Mouse (Mus musculus) gastrocnemius, adult 8-10 months (tissue): Measurements from ENCODE around the gene Fam43b. TPM values are rescaled to one million over a fixed set of nuclear protein-coding genes. Genes with fewer than 3 reads are reported as not detected.

ENCODE experiments used
- DNase-seq, 2 experiments: peaks; one replicate each; pipeline ENCODE4 v3.0.0; 2022; ENCODE audit warnings: low spot score in 2 of 2
- total RNA-seq, 4 experiments: library from RNA; stranded (reverse); gene quantifications; 2 replicates each; pipeline ENCODE4 v1.2.4; 2022

Fam43b gene
- total RNA-seq, 4 experiments from 2014 or later, result not detected

DNA sequence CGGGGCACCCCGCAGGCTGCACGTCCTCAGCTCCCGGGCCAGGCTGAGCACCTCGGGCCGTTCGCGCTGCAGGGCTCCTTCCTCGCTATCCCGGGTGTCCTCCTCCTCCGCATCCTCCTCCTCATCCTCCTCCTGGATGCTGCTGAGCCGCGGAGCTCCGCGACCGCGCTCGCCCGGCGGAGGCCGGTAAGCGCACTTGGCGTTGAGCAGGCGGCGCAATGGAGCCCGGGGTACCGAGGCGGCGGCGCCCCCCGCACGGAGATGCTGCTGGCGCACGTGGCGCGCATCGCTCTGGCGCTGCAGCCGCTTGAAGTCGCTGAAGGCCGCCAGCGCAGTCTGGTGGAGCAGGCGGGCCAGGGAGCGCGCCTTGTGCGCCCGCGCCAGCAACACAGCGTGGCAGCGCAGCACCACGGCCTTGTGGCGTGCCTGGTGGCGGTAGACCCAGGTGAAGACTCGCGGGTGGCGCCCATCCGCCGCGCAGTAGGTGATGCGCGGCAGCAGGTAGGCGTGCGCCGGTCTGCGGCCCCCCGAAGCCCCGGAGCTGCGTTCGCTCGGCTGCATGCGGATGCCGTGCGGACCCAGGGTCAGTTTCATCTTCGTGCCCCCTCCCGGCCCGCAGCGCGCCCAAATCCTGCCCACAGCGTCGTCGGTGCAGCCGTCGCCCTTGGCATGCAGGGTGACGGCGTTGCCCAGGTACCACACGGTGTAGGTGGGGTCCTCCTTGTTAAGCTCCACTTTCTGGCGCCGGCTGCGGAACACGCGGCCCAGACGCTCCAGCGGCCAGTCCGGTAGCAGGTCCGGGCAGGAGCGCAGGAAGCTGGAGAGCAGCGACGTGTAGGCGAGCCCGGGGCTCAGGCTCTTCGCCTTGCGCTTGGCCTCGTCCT is 999 bp downstream of the Fam43b start:
- no peak for DNase-seq

DNA sequence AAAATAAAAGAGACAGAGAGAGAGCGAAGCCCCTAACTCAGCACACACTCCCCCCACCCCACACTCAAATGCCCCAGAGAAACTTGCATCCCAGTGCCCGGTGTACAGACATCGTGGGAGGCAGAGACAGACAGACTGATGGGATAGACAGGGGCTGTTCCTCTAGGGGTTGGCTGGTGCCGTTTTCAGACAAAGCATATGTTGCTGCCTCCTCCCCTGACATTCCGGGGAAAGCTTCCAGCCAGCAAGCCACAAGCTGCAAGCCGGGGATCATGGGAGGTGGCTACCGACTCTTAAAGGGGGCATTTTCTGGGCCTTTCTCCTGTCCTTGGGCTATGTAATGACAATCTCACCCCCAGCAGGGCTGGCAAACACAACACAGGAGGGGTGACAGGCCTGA is 2.6 kb downstream of the Fam43b start:
- DNase-seq, result no peak

DNA sequence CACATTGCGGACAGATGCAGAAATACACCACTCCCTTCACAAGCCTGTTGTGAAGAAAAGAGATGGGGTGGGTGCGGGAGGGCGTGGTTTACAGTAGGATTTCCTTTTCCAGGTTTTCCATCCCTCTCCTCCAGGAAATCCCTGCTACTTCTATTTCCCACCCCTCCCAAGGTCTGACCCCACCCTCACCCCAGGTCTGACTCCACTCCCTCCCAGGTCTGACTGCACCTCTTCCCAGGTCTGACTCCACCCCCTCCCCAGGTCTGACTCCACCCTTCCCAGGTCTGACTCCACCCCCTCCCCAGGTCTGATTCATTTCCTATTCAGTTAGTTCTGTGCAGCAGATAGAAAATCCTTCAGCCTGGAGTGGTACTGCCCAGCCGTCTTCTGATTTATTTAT is 12.5 kb downstream of the Fam43b start:
- DNase-seq, result no peak

DNA sequence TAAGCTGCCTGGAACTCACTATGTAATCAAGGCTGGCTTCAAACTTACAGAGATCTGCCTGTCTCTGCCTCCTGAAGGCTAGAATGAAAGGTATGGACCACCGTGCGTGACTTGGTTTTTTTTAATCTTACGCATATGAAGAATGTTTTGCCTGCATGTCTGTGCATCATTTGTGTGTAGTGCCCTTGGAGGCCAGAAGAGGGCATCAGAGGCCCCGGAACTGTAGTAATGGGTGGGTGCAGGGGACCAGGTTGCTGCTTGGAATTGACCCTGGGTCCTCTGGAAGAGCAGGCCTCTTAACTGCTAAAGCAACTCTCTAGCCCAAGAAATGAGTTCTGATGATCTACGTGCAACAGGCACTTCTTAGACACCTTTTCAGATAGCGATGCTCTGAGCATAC is 13.9 kb downstream of the Fam43b start:
- no peak for DNase-seq

DNA sequence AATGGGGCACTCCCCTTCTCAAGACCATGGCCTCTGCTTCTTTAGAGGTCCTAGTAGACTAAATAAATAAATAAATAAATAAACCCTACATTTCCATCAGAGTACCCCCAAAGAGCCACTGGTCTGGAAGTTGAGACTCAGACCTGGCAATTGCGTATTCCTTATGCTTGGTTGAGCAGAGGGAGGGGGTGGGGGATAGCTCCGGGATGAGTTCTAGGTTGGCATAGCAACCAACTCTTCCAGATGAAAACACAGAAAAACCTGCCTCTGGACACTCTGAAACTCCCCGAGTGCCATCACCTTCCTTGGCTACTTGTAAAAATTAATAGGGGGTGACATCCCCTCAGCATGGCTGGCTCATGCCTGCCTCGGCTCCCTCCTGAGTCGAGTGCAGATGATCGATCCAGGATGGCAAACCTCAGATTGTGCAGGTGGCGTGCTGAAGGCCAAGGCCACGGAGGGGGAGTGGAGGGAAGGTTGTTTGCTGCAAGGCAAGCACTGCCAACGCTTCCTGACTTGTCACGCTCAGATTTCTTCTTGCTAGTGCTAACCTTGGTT is 16.1 kb downstream of the Fam43b start:
- no peak for DNase-seq

DNA sequence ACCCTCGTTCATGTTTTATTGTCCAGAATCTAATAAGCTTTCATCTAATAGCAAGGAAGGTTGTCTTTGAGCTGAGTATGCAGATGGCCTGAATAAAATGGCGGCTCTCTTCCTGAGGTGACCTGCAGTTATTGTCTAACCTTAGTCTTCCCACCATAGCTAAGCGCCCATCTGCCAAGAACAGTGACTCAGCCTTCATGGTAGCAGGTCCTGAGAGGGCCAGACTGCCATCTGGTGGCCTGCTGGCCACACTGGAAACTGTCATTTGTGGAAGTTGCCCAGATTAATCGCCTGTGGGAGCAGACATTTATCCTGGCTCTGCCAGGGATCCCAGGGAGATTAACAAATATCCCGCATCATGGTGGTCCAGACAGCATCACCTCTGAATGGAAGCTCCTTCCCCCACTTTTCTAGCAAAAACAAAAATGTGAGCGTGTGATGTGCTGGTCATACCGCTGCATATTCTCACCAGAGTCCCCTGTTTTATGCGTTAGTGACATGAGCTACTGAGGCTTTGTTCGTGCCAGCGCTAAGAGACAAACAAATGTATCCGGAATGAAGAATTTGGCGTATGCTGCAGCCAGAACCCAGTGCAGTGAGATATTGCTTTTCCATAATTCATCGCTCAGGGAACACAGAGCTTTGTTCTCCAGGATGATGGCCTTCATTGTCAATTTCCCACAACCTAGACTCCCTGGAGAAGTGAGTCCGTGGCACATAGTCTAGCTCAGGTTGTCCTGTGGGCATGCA is 17.1 kb downstream of the Fam43b start:
- peak; percentile 69 to 72 for DNase-seq

DNA sequence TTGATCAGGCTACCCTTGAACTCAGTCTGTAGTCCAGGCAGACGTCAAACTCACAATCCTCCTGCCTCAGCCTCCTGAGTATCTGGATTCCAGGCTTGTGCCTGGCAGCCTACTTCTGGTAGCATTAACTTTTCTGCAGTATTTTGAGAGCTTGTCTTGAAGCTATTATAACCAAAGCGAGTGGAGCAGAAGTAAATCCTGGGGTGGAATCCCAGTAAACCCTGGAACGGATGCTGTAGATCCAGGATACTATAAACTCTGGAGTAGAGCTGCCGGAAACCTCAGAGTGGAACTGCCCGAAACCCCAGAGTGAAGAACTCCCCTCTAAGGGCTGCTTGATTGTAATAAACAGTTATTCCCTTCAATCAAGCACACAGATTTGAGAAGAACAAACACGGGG is 18.8 kb downstream of the Fam43b start:
- DNase-seq, result no peak

DNA sequence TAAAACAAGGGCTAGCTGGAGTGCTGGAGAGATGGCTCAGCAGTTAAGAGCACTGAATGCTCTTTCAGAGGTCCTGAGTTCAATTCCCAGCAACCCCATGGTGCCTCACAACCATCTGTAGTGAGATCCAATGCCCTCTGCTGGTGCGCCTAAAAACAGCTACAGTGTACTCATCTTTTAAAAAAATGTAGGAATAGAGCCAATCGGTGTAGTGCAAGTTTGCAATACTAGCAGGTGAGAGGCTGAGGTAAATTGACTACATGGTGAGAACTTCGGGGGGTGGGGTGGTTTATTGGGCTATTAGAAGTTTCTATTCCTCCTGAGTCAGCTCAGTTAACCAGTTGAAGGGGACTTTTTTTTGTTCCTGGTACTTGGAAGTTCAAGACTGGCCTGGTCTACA is 21.2 kb downstream of the Fam43b start:
- no peak for DNase-seq

DNA sequence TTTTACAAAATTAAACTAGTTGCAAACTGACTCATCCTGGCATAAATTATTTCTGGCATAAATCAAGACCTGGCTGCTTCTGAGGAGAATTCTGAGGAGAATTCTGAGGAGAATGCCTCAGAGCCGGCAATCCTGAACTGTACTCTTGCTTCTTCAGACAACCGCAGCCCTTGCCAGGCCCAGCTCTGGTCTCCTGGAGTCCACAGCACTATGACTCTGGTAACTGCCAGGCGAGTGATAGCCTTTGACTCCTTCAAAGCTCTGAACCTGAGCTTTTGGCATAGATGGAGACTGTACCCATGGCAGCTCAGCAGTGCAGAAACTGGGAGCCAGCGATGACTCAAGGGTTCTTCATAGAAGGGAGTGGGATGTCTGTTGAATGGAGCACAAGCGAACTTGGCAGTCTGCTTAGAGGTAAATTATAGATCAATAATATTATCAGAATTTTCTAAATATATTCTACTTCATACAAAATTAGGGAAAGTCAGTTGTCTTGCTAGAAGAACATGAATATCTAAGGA is 25.3 kb downstream of the Fam43b start:
- no peak for DNase-seq

DNA sequence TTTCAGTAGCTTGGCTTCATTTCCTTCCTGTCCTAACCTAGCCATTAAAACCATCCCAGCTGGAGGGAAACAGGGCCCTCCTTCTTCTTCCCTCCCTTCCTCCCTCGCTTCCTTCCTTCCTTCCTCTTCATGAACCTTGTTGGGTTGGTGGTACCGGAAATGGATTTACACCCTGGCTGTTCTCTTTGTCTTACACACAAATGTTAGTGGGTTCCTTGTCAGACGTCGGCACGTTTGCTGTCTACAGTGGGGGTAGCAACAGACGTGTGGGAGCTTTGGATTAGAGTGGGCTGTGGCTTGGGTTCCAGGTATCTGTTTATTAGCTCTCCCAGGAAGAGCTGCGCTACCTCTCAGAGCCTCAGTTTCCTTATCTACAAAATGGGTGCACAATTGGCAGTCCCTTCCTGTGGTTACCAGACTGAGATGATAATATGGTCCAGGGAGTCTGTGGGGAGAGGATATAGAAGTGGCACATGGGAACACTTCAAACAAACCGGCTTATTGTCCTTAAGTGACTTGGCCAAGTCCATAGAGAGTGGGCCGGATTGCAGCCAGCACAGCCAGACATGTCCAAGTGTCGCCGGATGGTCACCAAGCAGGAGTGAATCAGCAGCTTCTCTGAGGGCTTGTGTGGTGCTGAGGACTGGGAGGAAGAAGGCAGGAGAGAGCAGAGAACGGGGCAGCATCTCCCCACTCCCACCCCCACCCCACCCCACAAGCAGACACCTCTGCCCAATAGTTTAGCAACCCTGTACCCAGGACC is 27.6 kb downstream of the Fam43b start:
- DNase-seq, result no peak

DNA sequence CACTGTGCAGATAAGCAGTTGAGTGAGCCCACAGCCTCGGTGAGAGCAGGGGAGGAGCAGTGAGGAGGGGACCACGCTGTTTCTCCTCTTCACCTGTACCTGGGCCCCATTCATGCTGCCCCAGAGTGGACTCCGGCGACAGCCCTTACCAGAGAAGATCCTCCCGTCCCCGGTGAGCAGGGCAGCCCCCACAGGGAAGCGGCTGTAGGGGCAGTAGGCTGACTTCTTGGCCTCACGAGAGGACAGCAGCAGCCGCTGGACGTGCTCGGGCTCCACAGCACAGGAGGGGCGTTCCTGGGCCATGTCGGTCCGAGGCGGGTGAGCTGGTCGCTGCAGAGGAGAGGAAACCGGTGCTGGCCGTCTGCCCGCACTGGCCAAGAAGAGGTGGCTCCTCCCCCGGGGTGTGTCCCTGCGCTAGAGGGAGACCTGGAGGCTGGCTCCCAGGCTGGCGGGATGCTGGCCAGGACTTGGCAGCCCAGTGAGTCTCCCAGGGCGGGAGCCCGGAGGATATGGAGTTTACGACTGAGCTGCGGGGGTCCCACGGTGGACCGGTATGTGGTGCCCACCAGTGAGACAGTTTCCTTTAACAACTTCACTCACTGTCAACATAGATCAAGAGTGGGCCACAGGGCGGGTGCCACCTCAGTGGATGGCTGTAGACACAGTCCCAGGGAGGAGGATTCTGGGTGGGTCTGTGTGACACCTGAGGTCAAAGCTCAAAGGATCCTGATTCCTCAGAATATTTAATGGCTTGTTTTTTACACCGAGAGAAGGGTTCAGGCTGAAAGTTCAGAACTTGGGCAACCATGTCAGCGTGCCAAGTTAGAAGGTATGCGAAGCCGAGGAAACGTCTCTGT is 28.5 kb downstream of the Fam43b start, which contains the start of gene Cda:
TSS of gene Cda (minus strand) at position 352 of the 857 bp plus-strand sequence.
- DNase-seq, result peak; percentile 62 to 71

DNA sequence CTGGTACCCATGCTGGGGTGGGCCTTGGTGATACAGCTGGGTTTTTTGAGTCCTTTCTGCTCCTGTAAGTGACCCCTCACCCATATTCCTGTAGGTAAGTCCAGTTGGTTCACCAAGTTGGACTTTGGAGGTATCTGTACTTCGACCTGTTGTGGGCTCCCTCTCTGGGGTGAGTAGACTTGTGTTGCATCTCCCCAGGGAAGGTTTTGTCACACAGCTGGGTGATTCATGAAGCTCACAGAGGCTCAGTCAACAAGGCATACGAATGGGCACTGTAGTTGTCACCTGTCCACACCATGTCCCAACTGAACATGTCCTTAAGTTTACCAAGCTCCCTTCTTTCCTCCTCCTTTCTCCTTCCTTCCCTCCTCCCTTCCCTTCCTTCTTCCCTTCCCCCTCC is 29.8 kb downstream of the Fam43b start:
- no peak for DNase-seq

DNA sequence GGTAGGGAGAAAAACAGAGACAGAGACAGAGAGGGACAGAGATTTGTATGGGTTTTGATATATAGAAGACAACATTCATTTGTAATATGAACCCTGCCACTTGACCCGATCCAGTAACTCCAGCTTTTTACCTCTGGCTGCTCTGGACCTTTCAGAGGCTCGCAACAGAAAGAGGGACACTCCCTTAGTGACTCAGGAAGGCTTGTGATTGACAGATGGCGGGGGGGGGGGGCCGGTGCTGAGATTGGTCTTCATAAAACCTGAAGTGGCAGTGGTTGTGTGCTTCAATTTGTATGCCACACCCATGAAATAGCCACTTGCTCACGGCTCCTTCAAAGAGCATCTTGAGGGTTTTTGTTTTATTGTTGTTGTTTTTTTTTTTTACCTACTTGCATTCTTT is 32.8 kb downstream of the Fam43b start:
- DNase-seq, result no peak

DNA sequence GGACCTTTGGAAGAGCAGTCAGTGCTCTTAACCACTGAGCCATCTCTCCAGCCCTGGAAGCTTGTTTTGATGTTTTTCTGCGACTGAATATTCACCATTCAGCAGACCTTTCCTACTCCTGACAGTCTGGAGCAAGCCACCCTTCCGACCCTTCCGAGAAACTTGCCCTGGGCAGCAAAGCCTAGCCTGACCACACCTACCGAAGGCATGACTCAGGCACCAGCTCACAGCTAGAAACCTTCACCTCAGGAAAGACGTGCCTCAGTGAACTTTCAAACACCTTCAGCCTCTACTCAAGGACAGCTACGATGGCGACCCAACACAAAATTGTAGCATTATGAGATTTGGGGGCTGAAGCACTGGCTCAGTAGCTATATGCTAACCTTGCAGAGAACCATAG is 33.4 kb downstream of the Fam43b start:
- no peak for DNase-seq

DNA sequence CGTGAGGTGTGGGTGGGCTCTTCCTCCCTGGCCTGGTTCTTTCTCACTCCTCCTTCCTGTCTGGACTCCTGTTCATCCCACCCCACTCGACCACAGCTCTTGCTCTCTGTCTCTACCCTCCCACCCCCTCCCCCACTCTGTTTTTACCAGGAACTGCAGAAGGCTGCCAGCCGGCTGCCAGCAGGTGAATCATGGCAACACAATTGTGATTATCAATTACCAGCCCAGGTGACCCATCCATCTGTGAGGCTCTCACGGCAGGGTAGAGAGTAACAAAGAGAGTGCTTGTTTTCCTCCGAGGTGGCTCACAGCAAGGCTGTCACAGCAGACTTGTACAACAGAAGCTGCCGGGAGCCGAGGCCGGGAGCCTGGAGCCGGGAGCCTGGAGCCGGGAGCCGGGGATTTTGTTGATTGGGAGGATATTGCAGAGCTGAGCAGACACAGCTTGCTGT is 34.9 kb downstream of the Fam43b start:
- no peak for DNase-seq

DNA sequence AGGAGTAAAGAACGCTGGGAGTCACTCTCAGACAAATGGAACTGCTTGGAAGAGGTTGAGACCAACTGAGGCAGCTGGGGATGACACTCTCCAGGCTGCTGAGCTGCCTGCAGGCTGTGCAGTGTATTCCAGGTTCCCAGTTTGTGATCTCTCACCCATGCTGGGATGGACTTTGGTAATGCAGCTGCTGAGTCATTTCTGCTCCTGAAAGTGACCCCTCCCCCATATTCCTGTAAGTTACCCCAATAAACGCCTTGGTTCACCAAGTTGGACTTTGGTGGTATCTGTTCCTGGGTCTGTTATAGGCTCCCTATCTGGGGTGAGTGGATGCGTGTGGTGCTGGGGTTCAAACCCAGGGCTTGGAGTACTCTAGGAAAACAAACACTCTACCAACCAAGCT is 38.2 kb downstream of the Fam43b start:
- DNase-seq, result no peak

DNA sequence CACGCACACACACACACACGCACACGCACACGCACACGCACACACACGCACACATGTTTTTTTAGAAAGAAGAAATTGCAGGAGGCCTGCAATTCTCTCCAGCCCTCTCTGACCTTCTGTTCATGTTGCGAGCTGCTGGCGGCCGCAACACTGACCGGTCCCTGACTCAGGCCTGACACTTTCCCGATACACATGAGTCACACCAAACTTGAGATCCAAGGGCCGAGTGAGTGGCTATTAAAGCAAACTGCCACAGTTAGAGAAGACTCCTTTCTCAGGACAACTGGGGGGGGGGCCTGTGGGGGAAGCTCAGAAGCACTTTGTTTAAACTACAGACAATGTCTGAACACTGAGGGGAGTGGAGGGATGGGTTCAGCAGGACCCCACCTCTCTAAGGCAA is 39.8 kb downstream of the Fam43b start:
- no peak for DNase-seq

DNA sequence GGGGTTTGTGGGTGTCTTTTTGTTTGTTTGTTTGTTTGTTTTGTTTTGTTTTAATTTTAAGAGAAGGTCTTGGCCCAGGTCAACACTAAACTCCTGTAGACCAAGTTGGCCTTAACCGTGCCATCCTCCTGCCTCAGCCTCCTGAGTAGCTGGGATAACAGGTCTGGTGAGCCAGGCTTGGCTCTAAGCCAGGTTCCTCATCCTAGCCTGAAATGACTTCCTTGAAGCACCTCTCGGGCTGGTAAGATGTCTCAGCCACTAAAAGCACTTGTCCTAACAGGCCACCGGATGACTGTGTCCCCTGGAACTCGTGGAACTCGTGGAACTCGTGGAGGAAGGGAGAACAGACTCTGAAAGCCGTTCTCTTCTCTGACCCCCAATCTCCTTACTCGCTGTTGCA is 40.2 kb downstream of the Fam43b start:
- no peak for DNase-seq

DNA sequence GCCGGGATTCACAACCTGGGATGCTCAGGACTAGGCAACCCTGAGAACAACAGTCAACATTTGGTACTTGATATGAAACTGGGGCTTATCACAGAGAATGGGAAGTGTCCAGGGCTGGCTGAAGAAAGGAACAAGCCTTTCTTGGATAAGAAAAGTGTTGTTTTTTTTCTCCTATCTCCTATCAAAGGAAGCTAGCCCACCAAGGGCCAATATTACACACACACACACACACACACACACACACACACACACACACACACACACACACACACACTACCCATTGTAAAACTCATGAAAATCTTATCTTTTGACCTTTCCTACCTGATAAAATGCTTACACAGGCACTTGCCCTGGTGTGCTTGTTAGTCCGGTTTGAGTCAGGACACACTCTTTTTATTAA is 40.8 kb downstream of the Fam43b start:
- no peak for DNase-seq

DNA sequence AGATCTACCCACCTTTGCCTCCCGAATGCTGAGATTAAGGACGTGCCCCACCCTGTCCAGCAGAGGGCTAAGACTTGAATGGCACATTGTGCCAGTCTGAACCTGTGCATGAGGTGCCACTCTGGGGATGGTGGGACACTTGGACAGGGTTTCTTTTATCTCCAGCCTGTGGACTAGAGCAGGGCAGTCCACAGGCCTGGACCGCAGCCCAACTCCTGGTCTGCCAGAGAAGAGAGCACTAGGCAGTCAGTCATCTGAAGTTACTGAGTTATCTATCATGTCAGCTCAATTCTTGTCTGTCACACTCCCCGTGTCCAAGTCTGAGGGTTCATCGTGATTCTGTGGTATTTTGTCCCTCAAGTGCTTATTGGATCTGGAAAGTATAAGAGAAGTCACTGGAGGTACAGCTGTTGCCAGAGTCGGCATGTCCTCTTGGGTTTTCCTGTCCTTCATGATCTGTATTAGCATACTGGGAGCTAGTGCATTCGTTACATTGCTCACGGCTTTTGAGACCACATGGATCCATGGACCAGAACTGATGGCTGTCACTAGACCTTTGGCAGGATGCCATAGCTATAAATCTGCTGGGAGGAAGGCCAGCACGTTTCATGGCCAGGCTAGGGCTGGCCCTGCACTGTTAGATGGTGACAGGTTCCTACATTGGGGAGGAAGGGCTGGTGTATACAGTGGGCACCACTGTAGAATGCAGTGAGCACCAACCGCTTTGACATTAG is 42.7 kb downstream of the Fam43b start:
- DNase-seq, result no peak
